Mouse (Mus musculus): ENCODE data around the gene 4930535I16Rik. TPM values are rescaled to one million over a fixed set of nuclear protein-coding genes. Genes with fewer than 3 reads are reported as not detected.
"Not testable (repeated sequence)": the region's sequence is repeated elsewhere in the genome, so short reads cannot be mapped to it uniquely, and the experiment has no call there.

Gene 4930535I16Rik
- not detected for total RNA-seq (2021)

DNA sequence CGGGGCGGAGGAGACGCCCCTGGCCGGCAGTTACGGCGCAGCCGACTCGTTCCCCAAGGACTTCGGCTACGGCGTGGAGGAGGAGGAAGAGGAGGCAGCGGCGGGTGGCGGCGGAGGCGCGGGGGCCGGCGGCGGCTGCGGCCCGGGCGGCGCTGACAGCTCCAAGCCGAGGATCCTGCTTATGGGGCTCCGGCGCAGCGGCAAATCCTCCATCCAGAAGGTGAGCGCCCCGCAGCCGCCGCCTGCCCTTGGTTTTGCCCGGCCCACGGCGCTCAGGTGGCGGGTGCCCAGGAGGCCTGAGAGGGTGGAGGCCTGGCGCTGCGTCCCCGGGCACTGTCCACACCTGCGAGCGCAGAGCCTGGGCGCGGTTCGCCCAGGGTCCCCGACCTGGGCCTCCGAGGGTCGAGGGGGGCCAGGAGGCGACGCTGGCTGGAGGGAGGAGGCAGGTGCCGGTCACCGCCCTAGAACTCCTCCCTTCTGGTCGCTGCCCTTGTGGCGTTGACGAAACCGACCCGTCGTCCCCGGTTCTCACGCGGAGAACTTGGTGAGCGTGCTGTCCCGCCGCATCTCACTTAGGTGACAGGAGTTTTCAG is at the start of gene 4930535I16Rik:
Gene 4930535I16Rik, minus strand, starts transcription at position 475 of the 593 bp plus-strand sequence.
- no peak for DNase-seq (ENCODE audit: extremely low spot score in 1 of 2, low spot score in 1 of 2)

DNA sequence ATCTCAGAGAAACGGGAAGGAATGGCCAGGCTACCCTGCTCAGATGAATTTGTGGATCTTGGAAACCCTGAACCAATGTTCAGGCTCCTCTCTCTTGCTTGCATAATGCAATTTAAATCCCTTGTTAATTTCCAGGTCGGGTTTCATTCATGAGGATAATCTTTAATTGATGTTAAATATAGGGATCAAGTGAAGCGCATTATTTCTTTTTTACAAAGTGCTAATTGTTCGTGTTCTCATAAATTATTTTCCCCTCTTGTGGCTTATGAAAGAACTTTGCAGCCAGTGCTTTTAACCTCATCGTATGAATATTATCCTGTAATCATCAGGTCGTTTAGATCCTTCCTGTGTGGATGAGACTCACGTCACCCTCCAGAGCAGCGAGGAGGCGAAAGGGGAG is 44.9 kb upstream of the 4930535I16Rik start:
- no peak for DNase-seq (ENCODE audit: extremely low spot score in 1 of 2, low spot score in 1 of 2)

DNA sequence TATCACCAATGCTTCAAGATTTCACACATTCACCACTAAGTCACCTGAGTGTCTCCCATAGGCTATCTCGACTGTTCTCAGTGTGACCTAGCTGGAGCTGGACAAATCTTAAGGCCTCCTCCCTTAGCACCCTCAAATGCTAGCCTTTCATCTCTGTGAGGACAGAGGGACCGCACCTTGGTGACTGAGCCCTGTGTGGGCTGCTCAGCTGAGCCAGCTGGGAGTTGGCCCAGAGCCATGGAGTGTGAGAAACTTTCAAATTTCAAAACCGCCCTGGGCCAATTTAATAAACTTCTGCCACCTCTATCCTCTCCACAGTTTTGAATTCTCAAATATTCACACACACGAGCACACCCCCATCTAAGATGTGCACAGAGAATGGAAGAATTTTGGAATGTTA is 43.1 kb upstream of the 4930535I16Rik start:
- no peak for DNase-seq (ENCODE audit: extremely low spot score in 1 of 2, low spot score in 1 of 2)

DNA sequence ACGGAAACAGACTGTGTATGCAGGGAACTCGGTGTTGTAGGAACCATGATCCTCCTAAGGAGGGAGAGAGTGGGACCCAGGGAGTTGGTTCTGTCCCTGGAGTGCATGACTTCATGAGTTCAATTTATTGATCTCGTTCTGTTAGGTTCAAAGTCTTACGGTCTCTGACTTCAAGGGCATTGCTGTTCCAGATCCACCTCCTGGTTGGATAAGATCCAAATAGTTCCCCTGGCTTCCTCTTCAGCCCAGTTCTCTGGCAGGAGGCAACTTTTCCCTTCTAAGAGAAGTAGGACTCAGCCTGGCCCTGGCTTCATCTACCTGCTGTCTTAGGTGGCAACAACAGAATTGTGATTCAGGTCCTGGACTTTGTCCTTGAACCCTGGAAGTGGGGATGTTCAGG is 40.1 kb upstream of the 4930535I16Rik start:
- no peak for DNase-seq (ENCODE audit: extremely low spot score in 1 of 2, low spot score in 1 of 2)

DNA sequence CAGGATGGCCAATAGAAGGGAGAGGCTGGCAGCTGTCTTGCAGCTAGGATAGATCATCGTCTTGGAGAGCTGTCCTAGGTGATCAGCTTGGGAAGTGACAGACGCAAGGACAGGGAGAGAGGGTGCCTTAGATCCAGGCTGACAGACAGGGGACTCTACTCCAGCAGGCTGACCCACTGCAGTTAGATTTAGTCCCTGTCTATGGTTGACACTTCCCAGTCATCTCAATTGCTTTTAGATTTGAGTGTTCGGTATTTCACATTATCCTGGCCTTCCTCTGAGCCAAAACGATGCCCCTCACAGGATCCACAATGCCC is 39.6 kb upstream of the 4930535I16Rik start:
- no peak for DNase-seq (ENCODE audit: extremely low spot score in 1 of 2, low spot score in 1 of 2)

DNA sequence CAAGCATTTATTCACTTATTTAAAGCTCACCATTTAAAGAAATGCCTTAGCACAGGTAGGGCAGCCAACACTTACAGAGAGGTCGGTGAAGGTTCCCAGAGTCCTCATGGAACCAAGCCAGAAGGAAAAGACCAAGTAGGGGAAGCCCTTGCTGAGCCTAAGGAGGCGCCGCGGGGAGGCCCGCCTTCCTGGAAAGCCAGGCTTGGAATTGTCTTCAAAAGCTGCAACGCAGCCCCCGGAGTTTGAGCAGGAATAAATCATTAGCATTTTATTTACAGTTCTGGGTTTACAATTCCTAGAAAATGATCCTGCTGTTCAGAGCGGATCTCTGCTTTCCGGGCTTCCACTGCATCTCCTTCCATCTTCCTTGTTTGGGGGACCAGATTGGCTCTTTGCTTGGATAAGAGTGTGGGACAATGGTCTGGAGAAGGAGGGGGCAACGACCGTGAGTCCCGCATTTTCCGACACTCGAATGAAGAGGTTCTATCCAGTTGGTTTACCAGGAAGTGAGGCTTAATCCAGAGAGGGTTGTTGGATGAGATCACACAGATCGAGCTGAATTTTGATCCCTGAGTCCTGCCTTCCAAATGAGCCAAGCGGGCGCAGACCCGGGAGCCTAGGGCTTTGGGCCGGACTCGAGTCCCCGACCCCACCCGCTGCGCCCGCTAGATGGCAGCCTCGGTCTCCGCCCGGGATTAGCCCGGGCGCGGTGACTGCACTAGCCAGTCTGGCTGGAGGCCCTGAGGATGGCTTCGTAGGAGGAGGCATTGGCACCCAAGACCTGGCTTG is 39.1 kb upstream of the 4930535I16Rik start:
- peak; percentile 75 to 90 for DNase-seq (ENCODE audit: extremely low spot score in 1 of 2, low spot score in 1 of 2)

DNA sequence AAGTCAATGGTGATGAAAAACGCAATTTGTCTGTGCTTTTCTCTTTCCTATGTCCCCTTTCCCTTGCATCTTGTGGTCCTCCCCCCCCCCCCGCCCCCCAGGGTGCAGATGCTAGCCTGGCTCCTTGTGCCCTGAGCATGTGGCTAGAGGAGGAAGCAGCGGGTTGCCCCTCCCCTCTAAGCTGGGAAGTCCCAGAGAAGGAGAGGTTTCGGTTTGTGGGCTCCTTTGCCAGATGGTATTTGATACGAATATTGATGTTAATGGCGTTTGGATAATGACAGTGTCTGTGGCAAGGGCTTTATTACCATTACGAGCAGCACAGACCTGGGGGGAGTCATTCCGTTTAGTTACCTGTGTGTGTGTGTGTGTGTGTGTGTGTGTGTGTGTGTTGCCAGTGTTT is 34.2 kb upstream of the 4930535I16Rik start:
- DNase-seq (ENCODE audit: extremely low spot score in 1 of 2, low spot score in 1 of 2), result no peak

DNA sequence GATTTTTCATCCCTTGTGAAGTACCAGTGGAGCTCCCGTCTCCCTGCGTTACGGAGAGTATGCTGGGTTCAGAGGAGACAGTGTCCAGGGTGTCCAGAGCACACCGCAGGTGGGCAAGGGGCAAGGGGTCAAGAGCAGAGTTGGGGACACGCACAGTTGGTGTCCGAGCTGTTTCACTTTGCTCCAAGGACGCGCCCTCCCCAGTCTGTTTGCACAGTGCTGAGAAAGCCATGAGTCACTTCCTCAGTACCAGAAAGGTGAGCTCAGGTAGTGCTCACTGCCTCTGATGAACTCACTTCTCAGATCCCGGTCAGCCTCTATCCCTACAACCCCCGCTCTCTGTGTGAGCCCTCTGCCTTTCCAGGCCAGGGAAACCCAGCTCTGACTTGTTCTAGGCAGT is 31.8 kb upstream of the 4930535I16Rik start:
- no peak for DNase-seq (ENCODE audit: extremely low spot score in 1 of 2, low spot score in 1 of 2)

DNA sequence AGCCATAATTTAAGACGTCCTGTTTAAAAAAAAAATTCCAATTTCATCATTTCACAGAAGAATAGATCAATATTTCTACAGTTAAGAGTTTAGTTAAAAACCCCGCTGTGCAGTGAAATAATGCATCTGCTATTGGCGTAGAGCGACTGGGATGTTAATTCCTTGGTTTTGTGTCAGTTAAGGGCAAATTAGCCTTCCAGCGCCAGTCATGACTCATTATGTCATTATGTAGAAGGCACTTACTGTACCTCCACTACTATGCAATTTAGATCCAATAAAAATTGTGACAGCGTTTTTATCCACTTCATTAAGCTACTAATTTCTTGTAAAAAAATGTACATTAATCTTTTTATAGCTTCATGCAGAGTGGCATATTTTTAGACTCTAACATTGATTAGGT is 31.1 kb upstream of the 4930535I16Rik start:
- DNase-seq (ENCODE audit: extremely low spot score in 1 of 2, low spot score in 1 of 2), result no peak

DNA sequence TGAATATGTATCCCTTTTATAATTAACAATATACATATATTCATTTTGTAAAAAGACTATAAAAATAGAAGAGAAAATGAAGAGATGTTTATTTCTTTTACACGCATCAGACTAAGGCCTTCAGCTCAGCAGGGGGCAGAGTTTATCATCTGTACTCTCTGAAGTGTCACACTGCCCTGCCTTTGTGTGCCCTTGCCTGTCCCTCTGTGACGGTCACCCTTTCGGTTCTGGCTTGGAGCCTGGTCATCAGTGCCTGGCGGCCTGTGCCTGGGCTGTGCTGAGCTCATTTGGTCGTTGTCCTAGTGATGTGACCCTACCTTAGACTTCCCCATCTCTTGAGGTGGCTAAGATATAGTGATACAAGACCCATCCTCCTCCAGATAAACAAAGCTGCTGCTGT is 29.3 kb upstream of the 4930535I16Rik start:
- DNase-seq (ENCODE audit: extremely low spot score in 1 of 2, low spot score in 1 of 2), result no peak

DNA sequence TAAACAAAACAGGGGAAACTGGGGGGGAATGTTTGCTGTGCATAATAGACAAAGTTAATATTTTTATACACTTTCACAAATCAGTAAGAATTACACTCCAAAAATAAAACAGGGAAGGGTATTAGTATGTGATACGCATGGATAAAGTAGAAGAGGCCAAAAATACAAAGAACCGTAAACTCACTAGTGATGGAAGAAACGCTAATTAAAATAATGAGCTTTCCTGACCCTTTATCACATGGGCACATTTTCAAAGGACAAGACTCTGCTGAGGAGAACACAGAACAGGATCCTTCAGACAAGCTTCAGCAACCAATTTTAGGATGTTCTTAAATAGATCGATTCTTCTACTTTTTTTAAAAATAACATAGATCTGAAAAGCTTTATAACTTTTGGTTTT is 28.9 kb upstream of the 4930535I16Rik start:
- DNase-seq (ENCODE audit: extremely low spot score in 1 of 2, low spot score in 1 of 2), result no peak

DNA sequence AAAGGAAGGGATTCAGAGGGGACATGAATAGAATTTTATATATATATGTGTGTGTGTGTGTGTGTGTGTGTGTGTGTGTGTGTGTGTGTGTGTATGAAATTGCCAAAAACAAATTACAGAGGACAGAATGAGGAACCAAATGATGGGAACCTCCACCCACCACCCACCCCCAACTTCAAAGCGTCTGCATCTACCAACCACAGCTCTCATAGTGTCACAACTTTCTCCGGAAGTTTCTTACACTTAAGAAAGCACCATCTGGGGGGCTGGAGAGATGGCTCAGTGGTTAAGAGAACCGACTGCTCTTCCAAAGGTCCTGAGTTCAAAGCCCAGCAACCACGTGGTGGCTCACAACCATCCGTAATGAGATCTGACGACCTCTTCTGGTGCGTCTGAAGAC is 23.1 kb upstream of the 4930535I16Rik start:
- DNase-seq (ENCODE audit: extremely low spot score in 1 of 2, low spot score in 1 of 2), result not testable (repeated sequence)

DNA sequence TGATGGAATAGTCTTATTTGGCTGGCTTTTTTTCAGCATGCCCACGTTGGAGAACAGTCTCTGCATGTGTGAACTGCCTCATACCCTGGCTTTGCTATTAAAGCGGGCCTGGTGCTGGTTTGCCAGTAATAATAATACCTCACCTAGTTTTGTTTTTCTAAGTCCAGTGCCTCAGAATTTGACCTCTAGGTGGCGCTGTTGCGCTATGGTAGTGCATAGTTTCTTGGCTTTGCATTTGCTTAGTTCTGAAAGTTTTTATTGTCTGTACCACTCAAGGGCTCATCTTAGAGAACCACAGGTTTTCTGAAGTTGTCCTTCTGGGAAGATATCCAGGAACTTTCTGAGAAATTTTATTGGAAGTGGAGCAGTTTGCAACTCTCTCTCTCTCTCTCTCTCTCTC is 22.0 kb upstream of the 4930535I16Rik start:
- DNase-seq (ENCODE audit: extremely low spot score in 1 of 2, low spot score in 1 of 2), result peak; percentile 70 to 93

DNA sequence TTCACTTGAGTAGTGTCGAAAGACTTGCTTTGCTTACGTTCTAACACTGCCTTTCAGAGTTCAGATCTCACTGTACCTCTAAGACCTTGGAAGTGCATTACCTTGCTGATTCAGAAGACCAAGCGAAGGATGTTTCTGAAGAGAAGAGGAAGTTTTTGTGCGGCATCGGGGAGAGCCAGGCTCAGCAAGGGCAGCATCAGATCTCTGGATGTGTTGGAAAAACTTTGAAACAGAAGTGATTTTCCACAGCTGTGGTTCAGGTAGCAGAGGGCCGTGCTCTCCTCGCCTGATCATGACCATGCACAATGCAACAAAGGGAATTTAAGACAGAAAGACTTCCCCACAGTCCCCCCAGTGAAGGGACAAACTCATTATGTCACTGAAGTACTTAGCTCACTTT is 18.2 kb upstream of the 4930535I16Rik start:
- DNase-seq (ENCODE audit: extremely low spot score in 1 of 2, low spot score in 1 of 2), result no peak

DNA sequence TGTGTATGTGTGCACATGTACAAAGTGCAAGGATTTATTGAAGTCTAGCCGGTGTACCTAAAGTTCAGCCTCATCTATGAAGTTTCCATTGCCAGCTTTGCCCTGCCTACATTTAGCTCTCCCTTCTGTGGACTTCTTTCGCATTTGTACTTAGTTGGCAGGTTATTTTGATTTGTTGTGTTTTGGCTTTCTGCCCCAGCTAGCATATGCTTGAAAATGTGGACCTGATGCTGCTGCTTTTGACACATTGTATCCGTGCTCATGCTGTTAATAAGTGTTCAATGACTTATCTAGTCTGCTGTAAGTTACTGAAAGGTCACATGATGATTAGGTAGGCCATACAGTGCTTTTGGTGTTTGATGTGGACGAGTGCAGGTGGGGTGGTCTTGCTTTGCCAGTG is 16.5 kb upstream of the 4930535I16Rik start:
- DNase-seq (ENCODE audit: extremely low spot score in 1 of 2, low spot score in 1 of 2), result no peak

DNA sequence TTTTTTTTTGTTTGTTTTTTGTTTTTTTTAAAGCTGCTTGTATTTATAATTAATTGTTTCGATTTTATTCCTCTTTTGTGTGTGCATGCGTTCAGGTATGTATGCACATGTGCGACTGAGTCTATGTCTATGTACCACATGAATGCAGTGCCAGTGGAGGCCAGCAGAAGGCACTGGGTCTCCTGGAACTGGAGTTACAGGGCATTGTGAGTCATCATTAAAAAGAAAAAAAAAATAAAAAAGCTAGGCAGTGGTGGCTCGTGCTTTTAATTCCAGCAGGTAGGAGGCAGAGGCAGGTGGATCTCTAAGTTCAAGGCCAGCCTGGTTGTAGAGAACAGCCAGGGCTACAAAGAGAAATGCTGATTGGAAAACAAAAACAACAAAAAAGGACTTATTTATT is 12.2 kb upstream of the 4930535I16Rik start:
- DNase-seq (ENCODE audit: extremely low spot score in 1 of 2, low spot score in 1 of 2), result no peak

DNA sequence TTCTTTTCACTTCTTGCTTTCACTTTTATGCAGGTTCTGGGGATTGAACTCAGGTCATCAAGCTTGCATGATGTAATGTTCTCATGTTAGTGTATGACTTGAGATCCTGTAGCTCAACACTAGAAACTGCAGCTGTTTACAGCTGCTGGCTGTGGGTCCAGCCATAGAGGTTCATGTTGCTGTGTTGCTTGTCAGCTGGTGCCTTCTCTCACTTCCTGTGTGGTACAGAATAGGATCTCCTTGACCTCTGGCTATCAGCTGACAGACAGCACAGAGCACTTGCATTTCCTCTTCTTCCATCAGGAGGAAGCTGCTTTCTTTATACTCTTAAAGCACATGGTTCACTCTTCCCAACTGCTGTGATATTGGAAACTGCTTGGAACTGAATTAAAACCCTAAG is 10.1 kb upstream of the 4930535I16Rik start:
- DNase-seq (ENCODE audit: extremely low spot score in 1 of 2, low spot score in 1 of 2), result no peak

DNA sequence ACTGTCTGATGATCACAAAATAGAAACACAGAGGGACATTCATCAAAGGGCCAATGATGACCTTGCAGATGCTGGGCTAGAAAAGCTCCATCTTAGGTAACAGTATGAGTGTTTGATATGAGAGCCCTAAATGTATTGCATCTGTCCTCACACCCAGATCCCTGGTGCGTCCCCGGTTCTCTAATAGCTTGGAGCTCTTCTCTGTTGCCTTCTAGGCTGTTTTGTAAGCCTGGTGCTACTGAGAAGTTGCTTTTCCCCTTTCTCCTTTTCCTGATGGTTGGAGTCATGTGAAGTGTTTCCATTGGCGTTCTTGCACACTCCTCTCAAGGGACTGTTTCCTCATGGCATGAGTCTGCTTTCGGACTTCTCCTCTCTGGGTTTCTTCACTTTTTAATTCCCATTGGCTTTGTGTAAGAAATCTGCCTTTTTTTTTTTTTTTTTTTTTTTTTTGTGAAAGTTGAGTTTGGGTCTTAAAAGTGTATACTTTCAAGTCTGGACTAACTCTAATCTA is 3.3 kb upstream of the 4930535I16Rik start:
- no peak for DNase-seq (ENCODE audit: extremely low spot score in 1 of 2, low spot score in 1 of 2)

DNA sequence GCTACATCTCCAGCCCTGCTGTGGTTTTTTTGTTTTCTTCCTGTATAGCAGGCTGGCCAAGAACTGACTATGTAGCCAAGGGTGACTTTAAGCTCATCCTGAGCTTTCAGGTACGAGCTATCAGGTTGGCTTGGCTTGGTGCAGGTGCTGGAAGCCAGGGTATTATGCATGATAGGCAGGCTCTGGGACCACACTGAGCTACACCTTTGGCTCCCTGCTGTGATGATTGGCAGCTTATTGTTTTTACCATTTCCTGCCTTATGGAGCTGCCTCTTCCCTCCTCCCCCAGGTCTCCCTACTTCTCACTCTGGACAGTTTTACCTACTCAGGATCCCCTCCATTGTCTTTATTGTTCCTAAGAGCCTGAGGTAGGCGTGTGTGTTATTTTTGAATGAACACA is 1.0 kb upstream of the 4930535I16Rik start:
- no peak for DNase-seq (ENCODE audit: extremely low spot score in 1 of 2, low spot score in 1 of 2)

DNA sequence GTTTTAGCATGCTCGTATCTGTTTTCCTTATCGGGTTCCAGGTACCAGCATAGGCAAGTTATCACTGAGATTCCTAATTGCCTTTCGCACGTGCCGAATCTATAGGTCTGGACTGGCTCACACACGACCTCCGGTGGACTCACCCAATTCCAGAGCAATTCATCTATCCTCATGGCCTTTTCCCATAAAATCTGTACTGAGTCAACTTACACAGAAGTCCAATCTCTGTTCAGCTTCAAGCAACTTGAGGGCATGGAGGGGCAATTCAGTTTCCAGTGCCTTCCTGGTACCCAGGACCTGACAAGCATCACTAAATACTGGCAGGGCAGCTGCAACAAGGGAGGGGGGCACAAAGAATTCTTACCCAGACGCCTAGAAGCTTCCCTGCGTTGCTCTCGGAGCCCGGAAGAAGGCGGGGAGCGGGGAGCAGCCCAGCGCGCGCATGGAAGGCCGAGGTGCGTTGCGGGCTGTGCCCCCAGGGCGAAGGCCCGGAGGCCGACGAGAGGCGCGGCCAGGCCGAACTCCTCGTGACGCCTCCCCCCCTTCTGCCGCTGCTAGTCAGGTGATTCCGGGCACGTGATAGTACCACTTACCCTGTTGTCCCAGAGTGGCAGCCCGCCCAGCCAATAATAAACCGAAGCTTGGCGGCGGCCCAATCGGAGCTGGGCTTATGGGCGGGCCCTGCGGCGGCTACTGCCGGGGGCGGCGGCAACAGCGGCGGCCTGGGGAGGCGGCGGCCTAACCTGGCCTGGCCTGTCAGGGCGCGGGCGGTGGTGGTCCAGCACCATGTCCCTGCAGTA is 874 bp downstream of the 4930535I16Rik start, which contains the start of gene Rragc:
Gene Rragc, plus strand, starts transcription at position 699 of the 800 bp plus-strand sequence.
- peak; percentile 100 for DNase-seq (ENCODE audit: extremely low spot score in 1 of 2, low spot score in 1 of 2)

DNA sequence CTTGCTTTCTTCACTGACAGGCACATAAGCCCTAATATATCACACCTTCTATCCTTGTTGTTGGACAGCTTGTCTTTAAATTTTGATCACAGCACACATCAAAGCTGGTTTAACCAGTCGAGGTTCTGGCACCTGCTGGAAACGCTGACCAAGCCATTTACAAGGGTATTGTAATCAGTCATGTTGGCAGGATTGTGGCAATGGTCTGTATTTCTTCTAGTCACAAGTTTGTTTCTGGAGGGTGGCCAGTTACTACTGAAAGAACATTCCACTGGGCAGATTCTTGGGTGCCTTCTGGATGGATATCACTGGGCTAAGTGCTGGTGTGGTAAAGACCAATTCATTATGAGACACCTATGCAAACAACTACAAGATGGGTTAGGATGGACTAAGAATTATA is 5.4 kb downstream of the 4930535I16Rik start:
- DNase-seq (ENCODE audit: extremely low spot score in 1 of 2, low spot score in 1 of 2), result no peak

Measured in layer of hippocampus, postnatal 25 days (tissue).